Mouse (Mus musculus) forebrain, embryonic 10.5 days (tissue): ENCODE data around the gene Defa20. TPM values are rescaled to one million over a fixed set of nuclear protein-coding genes. Genes with fewer than 3 reads are reported as not detected.
"Not testable (repeated sequence)": the region's sequence is repeated elsewhere in the genome, so short reads cannot be mapped to it uniquely, and the experiment has no call there.

Experiments used
- DNase-seq: peaks from one replicate; pipeline ENCODE4 v3.0.0-alpha.2; 2017; ENCODE audit warnings: low spot score; ENCODE audit errors: extremely low spot score
- H3K27ac ChIP-seq: fragments of 300-500 bp; sonication (generic); 2 replicates; pipeline ENCODE4 v1.5.1; 2016; ENCODE audit warnings: mild to moderate bottlenecking
- H3K27me3 ChIP-seq: fragments of 300-500 bp; sonication (generic); 2 replicates; pipeline ENCODE4 v1.6.1; 2016; ENCODE audit warnings: mild to moderate bottlenecking; ENCODE audit not compliant: poor library complexity, severe bottlenecking
- H3K36me3 ChIP-seq: fragments of 300-500 bp; sonication (generic); replicated peaks from 2 replicates; pipeline ENCODE4 v1.6.1; 2016; ENCODE audit warnings: mild to moderate bottlenecking, moderate library complexity
- H3K4me1 ChIP-seq: fragments of 300-500 bp; sonication (generic); 2 replicates; pipeline ENCODE4 v1.6.1; 2016
- H3K4me3 ChIP-seq: fragments of 300-500 bp; sonication (generic); 2 replicates; pipeline ENCODE4 v1.5.1; 2016; ENCODE audit warnings: mild to moderate bottlenecking, moderate library complexity
- H3K9me3 ChIP-seq: fragments of 300-500 bp; sonication (generic); 2 replicates; pipeline ENCODE4 v1.6.1; 2016; ENCODE audit warnings: mild to moderate bottlenecking, moderate library complexity
- WGBS: fragments of 180-500 bp; shearing (Covaris S2); methylation state at CpG from one replicate; pipeline ENCODE4 v1.1.7; 2016; 5-methylcytosine and 5-hydroxymethylcytosine counted together
- polyA plus RNA-seq: library from polyadenylated mRNA; unstranded; fragments of >200 nt; fragmentation: Nextera tagmentation; extraction: Ambion mirVana; gene quantifications from 2 replicates; pipeline ENCODE4 v1.2.1, GENCODE M21; 2016

The Defa20 gene
- polyA plus RNA-seq: not detected in 2 replicates

DNA sequence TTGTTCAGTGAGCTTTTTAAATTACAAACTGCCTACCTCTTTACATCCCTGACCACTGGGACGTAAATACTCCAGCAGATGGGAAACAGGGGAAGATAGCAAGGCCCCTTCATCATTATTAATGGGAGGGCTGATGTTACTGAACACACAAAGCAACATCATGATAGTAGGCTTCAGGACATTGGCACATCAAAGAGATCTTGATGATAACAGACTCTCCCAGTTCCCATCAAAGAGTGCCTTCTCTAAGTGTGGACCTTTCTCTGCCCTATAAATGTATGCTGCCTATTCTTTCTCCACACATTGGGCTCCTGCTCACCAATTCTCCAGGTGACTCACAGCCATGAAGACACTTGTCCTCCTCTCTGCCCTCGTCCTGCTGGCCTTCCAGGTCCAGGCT lies at the start of gene Defa20:
Gene Defa20, plus strand, starts transcription at position 301 of the 400 bp plus-strand sequence.
- not testable (repeated sequence) for DNase-seq, H3K4me1 ChIP-seq, H3K4me3 ChIP-seq, H3K27ac ChIP-seq, H3K27me3 ChIP-seq, H3K36me3 ChIP-seq, H3K9me3 ChIP-seq
- no CpG with 5 or more reads among the region's 2 CpGs for WGBS

DNA sequence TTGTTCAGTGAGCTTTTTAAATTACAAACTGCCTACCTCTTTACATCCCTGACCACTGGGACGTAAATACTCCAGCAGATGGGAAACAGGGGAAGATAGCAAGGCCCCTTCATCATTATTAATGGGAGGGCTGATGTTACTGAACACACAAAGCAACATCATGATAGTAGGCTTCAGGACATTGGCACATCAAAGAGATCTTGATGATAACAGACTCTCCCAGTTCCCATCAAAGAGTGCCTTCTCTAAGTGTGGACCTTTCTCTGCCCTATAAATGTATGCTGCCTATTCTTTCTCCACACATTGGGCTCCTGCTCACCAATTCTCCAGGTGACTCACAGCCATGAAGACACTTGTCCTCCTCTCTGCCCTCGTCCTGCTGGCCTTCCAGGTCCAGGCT lies 19.7 kb downstream of the Defa20 start, which contains the start of gene Defa32:
Gene Defa32, plus strand, starts transcription at position 301 of the 400 bp plus-strand sequence.
- not testable (repeated sequence) for DNase-seq, H3K27ac ChIP-seq, H3K4me3 ChIP-seq, H3K36me3 ChIP-seq, H3K4me1 ChIP-seq, H3K9me3 ChIP-seq, H3K27me3 ChIP-seq
- no CpG with 5 or more reads among the region's 2 CpGs for WGBS

Other genes with a start within 250 kb of the Defa20 start
- not detected in 2 replicates for gene Defa27, start 193.7 kb upstream of the Defa20 start, polyA plus RNA-seq
- not detected in 2 replicates for gene Defa29, start 182.2 kb upstream of the Defa20 start, polyA plus RNA-seq
- not detected in 2 replicates for gene Defa2, start 130.7 kb upstream of the Defa20 start, polyA plus RNA-seq
- not detected in 2 replicates for gene Defa33, start 117.4 kb upstream of the Defa20 start, polyA plus RNA-seq
- gene Defa36, start 81.8 kb upstream of the Defa20 start, polyA plus RNA-seq: not detected in 2 replicates
- gene Gm7849, start 52.7 kb upstream of the Defa20 start, polyA plus RNA-seq: not detected in 2 replicates
- gene Defa32, start 19.8 kb downstream of the Defa20 start, polyA plus RNA-seq: not detected in 2 replicates
- not detected in 2 replicates for gene Defa37, start 56.1 kb downstream of the Defa20 start, polyA plus RNA-seq
- not detected in 2 replicates for gene Defa28, start 73.7 kb downstream of the Defa20 start, polyA plus RNA-seq
- gene Gm7861, start 85.2 kb downstream of the Defa20 start, polyA plus RNA-seq: not detected in 2 replicates
- gene Defa26, start 108.9 kb downstream of the Defa20 start, polyA plus RNA-seq: not detected in 2 replicates
- not detected in 2 replicates for gene Defa17, start 146.5 kb downstream of the Defa20 start, polyA plus RNA-seq
- gene Defa34, start 156.5 kb downstream of the Defa20 start, polyA plus RNA-seq: not detected in 2 replicates
- not detected in 2 replicates for gene AY761184, start 194.4 kb downstream of the Defa20 start, polyA plus RNA-seq
- not detected in 2 replicates for gene Defa24, start 225.2 kb downstream of the Defa20 start, polyA plus RNA-seq